Mouse (Mus musculus) spleen, adult 2 months (tissue): ENCODE results near the gene Mgll.

Experiments
- CTCF ChIP-seq: fragments of 200-500 bp; IDR thresholded peaks from 2 replicates; pipeline ENCODE4 v1.5.1; 2011; ENCODE audit warnings: mild to moderate bottlenecking, inconsistent platforms; ENCODE audit not compliant: insufficient read depth, insufficient read length, insufficient replicate concordance; ENCODE audit errors: extremely low read depth
- POLR2A ChIP-seq: fragments of 200-500 bp; IDR thresholded peaks from 2 replicates; pipeline ENCODE4 v1.6.1; 2011; ENCODE audit warnings: low read depth, low read length, inconsistent platforms

DNA sequence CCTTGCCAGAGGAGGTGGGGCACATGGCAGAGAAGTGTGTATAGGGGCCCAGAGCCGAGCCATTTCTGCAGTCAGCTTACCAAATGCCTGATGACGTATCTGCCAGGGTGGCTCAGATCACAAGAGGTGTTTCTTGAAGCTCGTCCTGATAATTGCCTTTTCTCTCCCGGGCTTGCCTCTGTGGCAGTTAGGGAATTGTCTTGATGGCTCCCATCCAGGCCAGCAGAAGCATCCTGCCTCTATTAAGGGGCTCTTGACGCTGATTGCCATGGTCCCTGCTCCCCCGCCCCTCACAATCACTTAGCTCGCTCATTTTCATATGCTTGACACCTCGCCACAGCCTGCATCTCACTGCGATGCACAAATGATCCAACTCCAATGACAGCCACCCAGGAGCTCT lies 67.1 kb downstream of the Mgll start:
- TF ChIP-seq CTCF (no peak), POLR2A (no peak)
